Mouse (Mus musculus) kidney, adult 2 months (tissue): ENCODE results near the gene Usp10. TPM values are rescaled to one million over a fixed set of nuclear protein-coding genes. Genes with fewer than 3 reads are reported as not detected.

Source experiments
- DNase-seq: peaks from one replicate; pipeline ENCODE4 v3.0.0; 2021
- H3K27ac ChIP-seq: fragments of 200-500 bp; 2 replicates; pipeline ENCODE4 v1.5.1; 2012; ENCODE audit warnings: low read depth, low read length, control low read depth, inconsistent platforms; ENCODE audit not compliant: insufficient read depth
- H3K27me3 ChIP-seq: fragments of 200-500 bp; replicated peaks from 2 replicates; pipeline ENCODE4 v1.6.1; 2012; ENCODE audit warnings: mild to moderate bottlenecking, moderate library complexity, low read length, inconsistent platforms; ENCODE audit not compliant: control insufficient read depth, insufficient read depth
- H3K36me3 ChIP-seq: fragments of 200-500 bp; 2 replicates; pipeline ENCODE4 v1.6.1; 2012; ENCODE audit warnings: mild to moderate bottlenecking, moderate library complexity, low read length, inconsistent platforms; ENCODE audit not compliant: control insufficient read depth, insufficient read depth
- H3K4me1 ChIP-seq: fragments of 200-500 bp; 2 replicates; pipeline ENCODE4 v1.6.1; 2011; ENCODE audit warnings: low read length; ENCODE audit not compliant: control insufficient read depth, insufficient read depth
- H3K4me3 ChIP-seq: fragments of 200-500 bp; 2 replicates; pipeline ENCODE4 v1.5.1; 2011; ENCODE audit warnings: mild to moderate bottlenecking, low read depth, low read length, control low read depth; ENCODE audit not compliant: insufficient read depth
- CTCF ChIP-seq: fragments of 200-500 bp; conservative IDR thresholded peaks from 2 replicates; pipeline ENCODE4 v1.5.1; 2011; ENCODE audit warnings: low read depth, mild to moderate bottlenecking, control low read depth, low read length, moderate library complexity, mixed read lengths; ENCODE audit not compliant: insufficient read depth, insufficient read length
- POLR2A ChIP-seq: fragments of 200-500 bp; IDR thresholded peaks from one replicate; pipeline ENCODE4 v1.6.1; 2011; ENCODE audit warnings: low read depth, low read length, control low read depth
- WGBS: fragments of 180-500 bp; shearing (Covaris S2); methylation state at CpG from one replicate; pipeline ENCODE4 v1.1.7; 2018; 5-methylcytosine and 5-hydroxymethylcytosine counted together
- polyA plus RNA-seq: library from polyadenylated mRNA; depleted of rRNA; stranded (reverse); fragments of >200 nt; gene quantifications from 2 replicates; pipeline ENCODE4 v1.2.3, GENCODE M21; 2012

Usp10 gene
- polyA plus RNA-seq, 1 experiment: 135 TPM

- no peaks in the 10 kb centered on the region for H3K4me1 ChIP-seq
- H3K27ac ChIP-seq: no peak overlapping the region
- H3K27me3 ChIP-seq: no peaks in the 10 kb centered on the region
- no peak for TF ChIP-seq POLR2A
- TF ChIP-seq CTCF: no peak
- no peak for DNase-seq
- no peak overlapping the region for H3K4me3 ChIP-seq
- H3K36me3 ChIP-seq: no peaks in the 10 kb centered on the region
- 67% methylated on average over 11 of the region's 11 CpGs for WGBS
These were observed 68.7 kb downstream of the Usp10 start for GRCm38 (mm10) chr8:119978770-119979381.

GRCm38 (mm10) chr8:119981253-119981652, 71.1 kb downstream of the Usp10 start:
- Histone ChIP-seq H3K4me3 (no peak overlapping the region), H3K4me1 (no peaks in the 10 kb centered on the region), H3K27me3 (no peaks in the 10 kb centered on the region), H3K27ac (no peak overlapping the region), H3K36me3 (no peaks in the 10 kb centered on the region)
- TF ChIP-seq CTCF (0 out of 2 replicates have a peak, but pooled peaks have one; percentile 6), POLR2A (no peak)
- no peak for DNase-seq
- 77% methylated on average over 4 of the region's 4 CpGs for WGBS

- no peak overlapping the region for H3K27ac ChIP-seq
- peak; percentile 49 for DNase-seq
- H3K4me1 ChIP-seq: peaks cover 9% of the 10 kb centered on the region; the same call in 1 of the 2 replicates
- no peaks in the 10 kb centered on the region for H3K27me3 ChIP-seq
- no peak overlapping the region for H3K4me3 ChIP-seq
- peak; percentile 60 for TF ChIP-seq CTCF
- TF ChIP-seq POLR2A: no peak
- H3K36me3 ChIP-seq: no peaks in the 10 kb centered on the region
These were observed 73.9 kb downstream of the Usp10 start for GRCm38 (mm10) chr8:119984085-119984484.

- Histone ChIP-seq H3K36me3 (no peaks in the 10 kb centered on the region), H3K27ac (no peak overlapping the region), H3K4me1 (peaks cover 9% of the 10 kb centered on the region; the same call in 1 of the 2 replicates), H3K27me3 (no peaks in the 10 kb centered on the region), H3K4me3 (no peak overlapping the region)
- TF ChIP-seq POLR2A: no peak
- no peak for TF ChIP-seq CTCF
- WGBS: 76% methylated on average over 5 of the region's 5 CpGs
- DNase-seq: no peak
These were observed 76.0 kb downstream of the Usp10 start for GRCm38 (mm10) chr8:119986174-119986573.

GRCm38 (mm10) chr8:119988087-119988486, 77.9 kb downstream of the Usp10 start:
- WGBS: 44% methylated on average over 15 of the region's 15 CpGs
- H3K27ac ChIP-seq: no peak overlapping the region
- TF ChIP-seq POLR2A (no peak), CTCF (no peak)
- H3K36me3 ChIP-seq: no peaks in the 10 kb centered on the region
- H3K4me1 ChIP-seq: peaks cover 9% of the 10 kb centered on the region; the same call in 1 of the 2 replicates
- H3K27me3 ChIP-seq: no peaks in the 10 kb centered on the region
- no peak for DNase-seq
- H3K4me3 ChIP-seq: no peak overlapping the region

- Histone ChIP-seq H3K27ac (no peak within 1 kb of the TSS), H3K36me3 (no peaks in the 10 kb centered on the region), H3K4me1 (peaks cover 9% of the 10 kb centered on the region; the same call in 1 of the 2 replicates), H3K4me3 (peak within 1 kb of the TSS; percentile 16), H3K27me3 (no peaks in the 10 kb centered on the region)
- peak; percentile 81 for DNase-seq
- 2% methylated on average over 25 of the region's 25 CpGs for WGBS
- no peak for TF ChIP-seq CTCF
- no peak for TF ChIP-seq POLR2A
These were observed 82.1 kb downstream of the Usp10 start, which contains the start of gene Crispld2 for GRCm38 (mm10) chr8:119992249-119992648. Gene Crispld2, plus strand, starts transcription at chr8:119992438.

- TF ChIP-seq POLR2A (no peak), CTCF (no peak)
- WGBS: 52% methylated on average over 7 of the region's 7 CpGs
- no peaks in the 10 kb centered on the region for H3K4me1 ChIP-seq
These were observed 84.0 kb downstream of the Usp10 start for GRCm38 (mm10) chr8:119994114-119994513.

GRCm38 (mm10) chr8:119994556-119994955, 84.4 kb downstream of the Usp10 start:
- peak; percentile 30 for DNase-seq
- TF ChIP-seq CTCF (no peak), POLR2A (no peak)
- WGBS: 73% methylated on average over 6 of the region's 6 CpGs

More at GRCm38 (mm10) chr8:119994114-119994513, 84.0 kb downstream of the Usp10 start:
- Histone ChIP-seq H3K27me3 (no peaks in the 10 kb centered on the region), H3K27ac (no peak overlapping the region), H3K4me3 (no peak overlapping the region; the same call in 1 of the 2 replicates), H3K36me3 (no peaks in the 10 kb centered on the region)
- DNase-seq: no peak

More at GRCm38 (mm10) chr8:119994556-119994955, 84.4 kb downstream of the Usp10 start:
- Histone ChIP-seq H3K4me1 (no peaks in the 10 kb centered on the region), H3K4me3 (no peak overlapping the region), H3K27ac (no peak overlapping the region), H3K36me3 (no peaks in the 10 kb centered on the region), H3K27me3 (no peaks in the 10 kb centered on the region)
